Mouse (Mus musculus) hindbrain, embryonic 13.5 days (tissue): ENCODE measurements around the gene Tctex1d4. TPM values are rescaled to one million over a fixed set of nuclear protein-coding genes. Genes with fewer than 3 reads are reported as not detected.
A peak's percentile ranks its signal among the peaks of the same experiment; 100 is the strongest.

Source experiments
- ATAC-seq: fragments of 200-750 bp; cut with Nextera tagmentation; 2 replicates; pipeline ENCODE4 v1.8.0; 2017; ENCODE audit warnings: moderate TSS enrichment; ENCODE audit not compliant: low FRiP score
- H3K27ac ChIP-seq: fragments of 300-500 bp; sonication (generic); 2 replicates; pipeline ENCODE4 v1.5.1; 2015; ENCODE audit warnings: inconsistent platforms, mild to moderate bottlenecking, moderate library complexity
- H3K27me3 ChIP-seq: fragments of 300-500 bp; sonication (generic); 2 replicates; pipeline ENCODE4 v1.6.1; 2015; ENCODE audit warnings: mild to moderate bottlenecking, inconsistent platforms
- H3K36me3 ChIP-seq: fragments of 300-500 bp; sonication (generic); 2 replicates; pipeline ENCODE4 v1.6.1; 2015; ENCODE audit warnings: mild to moderate bottlenecking, inconsistent platforms
- H3K4me1 ChIP-seq: fragments of 300-500 bp; sonication (generic); replicated peaks from 2 replicates; pipeline ENCODE4 v1.6.1; 2015; ENCODE audit warnings: inconsistent platforms
- H3K4me2 ChIP-seq: fragments of 300-500 bp; sonication (generic); 2 replicates; pipeline ENCODE4 v1.6.1; 2015; ENCODE audit warnings: inconsistent platforms, mild to moderate bottlenecking, moderate library complexity
- H3K4me3 ChIP-seq: fragments of 300-500 bp; sonication (generic); 2 replicates; pipeline ENCODE4 v1.5.1; 2015; ENCODE audit warnings: mild to moderate bottlenecking, inconsistent platforms
- H3K9ac ChIP-seq: fragments of 300-500 bp; sonication (generic); 2 replicates; pipeline ENCODE4 v1.6.1; 2015; ENCODE audit warnings: mild to moderate bottlenecking, inconsistent platforms
- H3K9me3 ChIP-seq: fragments of 300-500 bp; sonication (generic); 2 replicates; pipeline ENCODE4 v1.6.1; 2016; ENCODE audit warnings: inconsistent platforms
- WGBS: fragments of 180-500 bp; shearing (Covaris S2); methylation state at CpG from one replicate; pipeline ENCODE4 v1.1.7; 2015; 5-methylcytosine and 5-hydroxymethylcytosine counted together
- polyA plus RNA-seq: library from polyadenylated mRNA; unstranded; fragments of >200 nt; fragmentation: Nextera tagmentation; extraction: Ambion mirVana; gene quantifications from 2 replicates; pipeline ENCODE4 v1.2.1, GENCODE M21; 2015

Tctex1d4 gene
- polyA plus RNA-seq, 1 experiment from 2014 or later, result 0.86 TPM

DNA sequence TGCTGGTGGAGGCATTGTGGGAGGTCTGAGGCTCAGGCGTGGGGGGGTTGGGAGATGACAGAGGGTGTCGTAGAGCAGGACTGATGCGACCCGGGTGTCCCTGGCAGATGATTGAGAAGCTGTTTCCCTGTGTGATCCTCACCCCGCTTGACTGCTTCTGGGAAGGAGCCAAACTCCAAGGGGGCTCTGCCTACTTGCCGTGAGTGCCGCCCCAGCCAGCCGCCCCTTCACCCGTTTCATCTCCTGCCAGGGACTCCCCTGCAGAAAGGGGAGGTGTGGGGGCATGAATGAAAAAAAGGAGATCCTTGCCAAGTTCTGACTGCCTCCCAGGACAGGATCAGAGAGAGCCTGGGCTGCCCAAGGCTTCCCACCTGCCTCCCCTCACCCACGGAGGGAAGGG is 21.5 kb upstream of the Tctex1d4 start:
- H3K9ac ChIP-seq, result peak overlapping the region; percentile 24; the same call in 1 of the 2 replicates
- H3K9me3 ChIP-seq, result no peaks in the 10 kb centered on the region
- H3K4me3 ChIP-seq, result no peak overlapping the region
- WGBS, result 51% methylated on average over 10 of the region's 10 CpGs
- H3K4me1 ChIP-seq, result peaks cover 15% of the 10 kb centered on the region
- peaks cover 37% of the 10 kb centered on the region for H3K36me3 ChIP-seq
- ATAC-seq, result no peak
- no peak overlapping the region for H3K4me2 ChIP-seq
- H3K27me3 ChIP-seq, result no peaks in the 10 kb centered on the region
- H3K27ac ChIP-seq, result no peak overlapping the region

DNA sequence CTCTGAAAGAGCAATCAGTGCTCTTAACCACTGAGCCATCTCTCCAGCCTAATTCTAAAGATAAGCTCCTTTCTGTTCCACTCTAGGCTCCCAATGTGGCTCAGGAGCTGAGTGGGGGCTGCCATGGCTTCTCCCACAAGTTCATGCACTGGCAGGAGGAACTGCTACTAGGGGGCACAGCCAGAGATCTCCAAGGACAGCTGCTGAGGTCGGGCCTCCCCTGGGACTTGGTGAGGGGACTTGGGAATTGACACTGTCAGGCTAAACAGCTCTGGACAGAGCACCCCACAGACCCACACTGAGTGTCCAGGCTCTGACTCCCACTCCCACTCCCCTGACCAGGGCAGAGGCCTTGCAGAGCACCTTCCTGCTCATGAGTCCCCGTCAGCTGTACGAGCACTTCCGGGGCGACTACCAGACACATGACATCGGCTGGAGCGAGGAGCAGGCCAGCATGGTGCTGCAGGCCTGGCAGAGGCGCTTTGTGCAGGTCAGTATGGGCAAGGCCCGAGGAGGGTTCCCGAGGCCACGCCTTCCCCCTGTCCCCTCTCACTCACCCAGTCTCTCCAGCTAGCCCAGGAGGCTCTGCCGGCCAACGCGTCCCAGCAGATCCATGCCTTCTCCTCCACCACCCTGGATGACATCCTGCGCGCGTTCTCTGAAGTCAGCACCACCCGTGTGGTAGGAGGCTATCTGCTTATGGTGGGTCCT is 18.6 kb upstream of the Tctex1d4 start:
- Histone ChIP-seq H3K27ac (no peak overlapping the region), H3K27me3 (no peaks in the 10 kb centered on the region), H3K4me1 (peaks cover 11% of the 10 kb centered on the region), H3K36me3 (peaks cover 57% of the 10 kb centered on the region), H3K4me3 (no peak overlapping the region), H3K4me2 (no peak overlapping the region), H3K9me3 (no peaks in the 10 kb centered on the region), H3K9ac (0 out of 2 replicates have a peak overlapping the region, but pooled peaks have one; percentile 24)
- no peak for ATAC-seq
- WGBS, result 88% methylated on average over 18 of the region's 18 CpGs

DNA sequence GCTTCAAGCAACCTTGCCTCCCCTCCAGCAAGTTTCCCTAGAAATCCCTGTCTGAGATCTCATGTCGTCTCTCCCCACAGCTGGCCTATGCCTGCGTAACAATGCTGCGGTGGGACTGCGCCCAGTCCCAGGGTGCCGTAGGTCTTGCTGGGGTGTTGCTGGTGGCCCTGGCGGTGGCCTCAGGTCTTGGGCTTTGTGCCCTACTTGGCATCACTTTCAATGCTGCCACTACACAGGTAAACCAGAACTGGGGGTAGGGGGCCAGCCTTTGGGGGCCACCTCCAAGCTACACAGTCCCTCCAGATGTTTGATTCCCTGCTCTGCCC is 18.1 kb upstream of the Tctex1d4 start:
- 90% methylated on average over 6 of the region's 6 CpGs for WGBS
- Histone ChIP-seq H3K27ac (no peak overlapping the region), H3K4me2 (no peak overlapping the region), H3K36me3 (peaks cover 60% of the 10 kb centered on the region), H3K27me3 (no peaks in the 10 kb centered on the region), H3K9ac (no peak overlapping the region), H3K9me3 (no peaks in the 10 kb centered on the region), H3K4me3 (no peak overlapping the region), H3K4me1 (peaks cover 11% of the 10 kb centered on the region)
- ATAC-seq, result no peak

DNA sequence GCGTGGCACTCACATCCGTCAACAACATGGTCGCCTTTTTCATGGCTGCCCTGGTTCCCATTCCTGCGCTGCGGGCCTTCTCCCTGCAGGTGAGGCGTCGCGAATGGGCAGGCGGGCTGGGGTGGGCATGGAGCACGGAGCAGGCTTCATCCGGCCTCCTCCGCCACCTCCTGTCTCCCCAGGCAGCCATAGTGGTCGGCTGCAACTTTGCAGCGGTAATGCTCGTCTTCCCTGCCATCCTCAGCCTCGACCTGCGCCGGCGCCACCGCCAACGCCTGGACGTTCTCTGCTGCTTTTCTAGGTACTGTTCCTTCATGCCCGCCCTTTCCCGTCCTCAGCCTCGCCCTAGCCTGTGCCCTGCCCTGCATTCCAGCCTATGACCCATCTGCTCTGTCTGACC is 17.3 kb upstream of the Tctex1d4 start:
- ATAC-seq, result no peak
- no peak overlapping the region for H3K4me2 ChIP-seq
- H3K4me3 ChIP-seq, result no peak overlapping the region
- 95% methylated on average over 25 of the region's 25 CpGs for WGBS
- H3K36me3 ChIP-seq, result peaks cover 68% of the 10 kb centered on the region
- peaks cover 11% of the 10 kb centered on the region for H3K4me1 ChIP-seq
- no peak overlapping the region for H3K9ac ChIP-seq
- H3K9me3 ChIP-seq, result no peaks in the 10 kb centered on the region
- no peaks in the 10 kb centered on the region for H3K27me3 ChIP-seq
- H3K27ac ChIP-seq, result no peak overlapping the region

DNA sequence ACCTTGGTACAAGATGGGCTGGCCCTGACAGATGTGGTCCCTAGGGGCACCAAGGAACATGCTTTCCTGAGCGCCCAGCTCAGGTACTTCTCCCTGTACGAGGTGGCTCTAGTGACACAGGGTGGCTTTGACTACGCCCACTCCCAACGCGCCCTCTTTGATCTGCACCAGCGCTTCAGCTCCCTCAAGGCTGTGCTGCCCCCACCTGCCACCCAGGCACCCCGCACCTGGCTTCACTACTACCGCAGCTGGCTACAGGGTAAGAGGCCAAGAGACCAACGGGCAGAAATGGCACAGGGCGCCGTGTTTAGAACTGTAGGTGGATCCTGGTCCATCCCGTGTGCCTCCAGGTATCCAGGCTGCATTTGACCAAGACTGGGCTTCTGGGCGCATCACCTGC is 16.3 kb upstream of the Tctex1d4 start:
- Histone ChIP-seq H3K9me3 (no peaks in the 10 kb centered on the region), H3K36me3 (peaks cover 67% of the 10 kb centered on the region), H3K4me1 (peaks cover 7% of the 10 kb centered on the region), H3K4me3 (no peak overlapping the region), H3K9ac (no peak overlapping the region), H3K27me3 (no peaks in the 10 kb centered on the region), H3K27ac (no peak overlapping the region), H3K4me2 (no peak overlapping the region)
- no peak for ATAC-seq
- WGBS, result 92% methylated on average over 13 of the region's 13 CpGs

DNA sequence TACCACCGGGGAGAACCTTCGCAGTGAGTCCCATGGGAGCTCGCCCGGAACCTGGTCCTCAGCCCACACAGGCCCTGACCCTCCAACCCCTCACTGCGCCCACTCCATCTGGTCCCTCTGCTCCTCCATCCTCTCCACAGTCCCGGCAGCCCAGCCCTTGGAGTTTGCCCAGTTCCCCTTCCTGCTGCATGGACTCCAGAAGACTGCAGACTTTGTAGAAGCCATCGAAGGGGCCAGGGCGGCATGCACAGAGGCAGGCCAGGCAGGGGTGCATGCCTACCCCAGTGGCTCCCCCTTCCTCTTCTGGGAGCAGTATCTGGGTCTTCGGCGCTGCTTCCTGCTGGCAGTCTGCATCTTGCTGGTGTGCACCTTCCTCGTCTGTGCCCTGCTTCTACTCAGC is 15.6 kb upstream of the Tctex1d4 start:
- H3K4me1 ChIP-seq, result no peaks in the 10 kb centered on the region
- H3K4me2 ChIP-seq, result no peak overlapping the region
- peaks cover 67% of the 10 kb centered on the region for H3K36me3 ChIP-seq
- no peak for ATAC-seq
- no peak overlapping the region for H3K4me3 ChIP-seq
- no peaks in the 10 kb centered on the region for H3K27me3 ChIP-seq
- H3K9me3 ChIP-seq, result no peaks in the 10 kb centered on the region
- H3K27ac ChIP-seq, result no peak overlapping the region
- WGBS, result 96% methylated on average over 11 of the region's 11 CpGs
- no peak overlapping the region for H3K9ac ChIP-seq

DNA sequence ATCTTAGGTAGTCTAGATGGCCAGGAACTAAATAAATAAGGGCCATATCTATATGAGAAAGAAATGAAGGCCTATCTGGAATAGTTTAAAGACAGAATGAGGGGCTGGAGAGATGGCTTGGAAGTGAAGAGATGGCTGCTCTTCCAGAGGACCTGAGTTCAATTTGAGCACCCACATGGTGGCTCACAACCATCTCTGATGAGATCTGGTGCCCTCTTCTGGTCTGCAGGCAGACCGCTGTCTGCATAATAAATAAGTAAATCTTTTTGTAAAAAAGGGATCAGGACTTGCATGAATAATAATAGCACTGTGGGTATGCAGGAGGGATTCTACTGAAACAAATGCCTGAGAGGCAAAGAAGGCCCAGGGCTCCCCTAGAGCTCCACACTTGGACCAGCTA is 13.4 kb upstream of the Tctex1d4 start:
- peaks cover 63% of the 10 kb centered on the region for H3K36me3 ChIP-seq
- H3K4me2 ChIP-seq, result no peak overlapping the region
- no peaks in the 10 kb centered on the region for H3K9me3 ChIP-seq
- no peak for ATAC-seq
- no peak overlapping the region for H3K9ac ChIP-seq
- no peaks in the 10 kb centered on the region for H3K27me3 ChIP-seq
- no peak overlapping the region for H3K4me3 ChIP-seq
- H3K27ac ChIP-seq, result no peak overlapping the region
- 86% methylated on average over 1 of the region's 1 CpGs for WGBS
- H3K4me1 ChIP-seq, result no peaks in the 10 kb centered on the region

DNA sequence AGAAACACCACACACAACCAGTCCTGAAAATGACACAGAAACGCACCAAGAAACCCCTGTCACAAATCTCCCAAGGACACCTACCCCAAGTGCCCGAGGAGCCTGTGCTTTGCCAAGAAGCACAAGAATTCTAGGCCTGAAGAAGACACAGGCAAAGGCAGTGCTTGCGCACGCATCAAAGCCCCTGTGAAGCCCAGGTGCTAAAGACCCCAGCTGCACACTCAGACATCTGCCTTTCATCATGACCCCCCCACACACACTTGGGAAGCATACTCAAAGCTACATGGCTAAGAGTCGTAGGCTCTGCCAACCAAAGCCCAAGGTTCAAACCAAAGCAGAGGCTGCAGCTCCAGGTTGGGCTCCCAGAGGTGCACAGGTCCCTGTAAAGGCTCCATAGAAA is 11.0 kb upstream of the Tctex1d4 start:
- Histone ChIP-seq H3K36me3 (peaks cover 39% of the 10 kb centered on the region), H3K9ac (no peak overlapping the region), H3K4me3 (no peak overlapping the region), H3K27me3 (no peaks in the 10 kb centered on the region), H3K4me2 (no peak overlapping the region), H3K4me1 (peaks cover 6% of the 10 kb centered on the region), H3K9me3 (no peaks in the 10 kb centered on the region), H3K27ac (no peak overlapping the region)
- WGBS, result 93% methylated on average over 5 of the region's 5 CpGs
- ATAC-seq, result no peak

DNA sequence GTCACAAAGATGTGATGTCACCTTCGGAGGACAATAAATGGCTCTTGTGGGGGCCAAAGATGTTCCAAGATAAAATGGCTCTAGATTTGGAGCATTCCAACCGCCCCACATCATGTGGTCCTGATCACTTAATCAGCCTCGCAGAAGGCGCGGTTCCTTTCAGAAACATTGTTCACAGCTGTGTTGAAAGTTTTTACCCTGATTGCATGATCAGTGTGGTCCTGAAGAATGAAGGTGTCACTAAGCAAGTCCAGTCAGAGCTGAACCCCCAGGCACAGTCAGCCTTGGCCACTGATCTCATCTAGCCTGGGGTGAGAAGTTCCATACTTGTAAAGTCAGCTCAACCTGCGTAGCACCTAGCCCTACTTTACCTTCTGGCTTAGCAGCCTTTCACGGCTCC is 8.7 kb upstream of the Tctex1d4 start:
- H3K27ac ChIP-seq, result no peak overlapping the region
- no peak overlapping the region for H3K4me3 ChIP-seq
- ATAC-seq, result no peak
- WGBS, result 95% methylated on average over 7 of the region's 7 CpGs
- no peaks in the 10 kb centered on the region for H3K27me3 ChIP-seq
- H3K4me1 ChIP-seq, result peaks cover 13% of the 10 kb centered on the region
- H3K4me2 ChIP-seq, result no peak overlapping the region
- no peak overlapping the region for H3K9ac ChIP-seq
- H3K36me3 ChIP-seq, result peaks cover 19% of the 10 kb centered on the region
- H3K9me3 ChIP-seq, result no peaks in the 10 kb centered on the region

DNA sequence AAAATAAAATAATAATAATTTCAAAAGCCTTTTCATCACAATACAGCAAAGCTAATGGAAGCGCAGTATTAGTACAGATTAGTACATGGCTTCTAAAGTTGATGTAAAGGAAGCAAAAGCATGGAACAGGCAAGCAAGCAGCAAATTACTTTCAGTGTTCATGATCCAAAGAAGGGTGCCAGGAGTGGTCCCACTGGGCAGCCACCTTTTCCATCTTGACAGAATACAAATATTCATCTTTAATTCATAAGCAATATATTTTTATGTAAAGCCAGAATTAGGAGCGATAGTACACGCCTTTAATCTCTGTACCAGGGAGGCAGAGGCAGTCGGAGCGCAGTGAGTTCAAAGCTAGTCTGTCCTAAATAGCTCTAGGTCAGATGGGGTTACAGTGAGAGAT is 7.0 kb upstream of the Tctex1d4 start:
- WGBS, result 83% methylated on average over 5 of the region's 5 CpGs

DNA sequence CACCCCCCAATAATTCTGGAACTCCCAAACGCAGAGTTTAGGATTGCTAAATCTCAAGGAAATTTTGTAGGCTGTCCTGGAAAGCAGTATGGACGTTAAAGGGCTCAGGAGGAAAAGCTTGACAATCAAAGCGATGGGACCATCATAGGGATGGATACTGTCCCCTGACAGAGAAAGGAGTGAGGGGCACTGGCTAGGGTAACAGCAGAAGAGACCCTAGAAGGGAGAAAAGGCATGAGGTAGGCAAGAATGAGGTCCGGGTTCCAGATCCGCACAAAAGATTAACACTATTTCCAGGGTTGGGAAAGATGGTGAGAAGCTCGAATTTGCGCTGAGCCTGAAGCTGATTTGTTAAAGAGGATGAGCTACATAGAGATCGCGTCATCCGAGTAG is 6.5 kb upstream of the Tctex1d4 start:
- ATAC-seq, result peak; percentile 57; the same call in 1 of the 2 replicates
- peak overlapping the region; percentile 62 for H3K4me3 ChIP-seq
- no peaks in the 10 kb centered on the region for H3K9me3 ChIP-seq
- H3K36me3 ChIP-seq, result peaks cover under 1% of the 10 kb centered on the region; the same call in 1 of the 2 replicates
- H3K9ac ChIP-seq, result peak overlapping the region; percentile 77
- WGBS, result 6% methylated on average over 10 of the region's 10 CpGs
- H3K4me1 ChIP-seq, result peaks cover 20% of the 10 kb centered on the region
- H3K4me2 ChIP-seq, result peak overlapping the region; percentile 99
- peak overlapping the region; percentile 94 for H3K27ac ChIP-seq
- no peaks in the 10 kb centered on the region for H3K27me3 ChIP-seq

More for the DNA sequence above, 7.0 kb upstream of the Tctex1d4 start:
- Histone ChIP-seq H3K9me3 (no peaks in the 10 kb centered on the region), H3K27me3 (no peaks in the 10 kb centered on the region), H3K4me2 (peak overlapping the region; percentile 99), H3K4me3 (peak overlapping the region; percentile 62), H3K36me3 (peaks cover 4% of the 10 kb centered on the region), H3K27ac (peak overlapping the region; percentile 94), H3K4me1 (peaks cover 16% of the 10 kb centered on the region), H3K9ac (peak overlapping the region; percentile 77)
- no peak for ATAC-seq

DNA sequence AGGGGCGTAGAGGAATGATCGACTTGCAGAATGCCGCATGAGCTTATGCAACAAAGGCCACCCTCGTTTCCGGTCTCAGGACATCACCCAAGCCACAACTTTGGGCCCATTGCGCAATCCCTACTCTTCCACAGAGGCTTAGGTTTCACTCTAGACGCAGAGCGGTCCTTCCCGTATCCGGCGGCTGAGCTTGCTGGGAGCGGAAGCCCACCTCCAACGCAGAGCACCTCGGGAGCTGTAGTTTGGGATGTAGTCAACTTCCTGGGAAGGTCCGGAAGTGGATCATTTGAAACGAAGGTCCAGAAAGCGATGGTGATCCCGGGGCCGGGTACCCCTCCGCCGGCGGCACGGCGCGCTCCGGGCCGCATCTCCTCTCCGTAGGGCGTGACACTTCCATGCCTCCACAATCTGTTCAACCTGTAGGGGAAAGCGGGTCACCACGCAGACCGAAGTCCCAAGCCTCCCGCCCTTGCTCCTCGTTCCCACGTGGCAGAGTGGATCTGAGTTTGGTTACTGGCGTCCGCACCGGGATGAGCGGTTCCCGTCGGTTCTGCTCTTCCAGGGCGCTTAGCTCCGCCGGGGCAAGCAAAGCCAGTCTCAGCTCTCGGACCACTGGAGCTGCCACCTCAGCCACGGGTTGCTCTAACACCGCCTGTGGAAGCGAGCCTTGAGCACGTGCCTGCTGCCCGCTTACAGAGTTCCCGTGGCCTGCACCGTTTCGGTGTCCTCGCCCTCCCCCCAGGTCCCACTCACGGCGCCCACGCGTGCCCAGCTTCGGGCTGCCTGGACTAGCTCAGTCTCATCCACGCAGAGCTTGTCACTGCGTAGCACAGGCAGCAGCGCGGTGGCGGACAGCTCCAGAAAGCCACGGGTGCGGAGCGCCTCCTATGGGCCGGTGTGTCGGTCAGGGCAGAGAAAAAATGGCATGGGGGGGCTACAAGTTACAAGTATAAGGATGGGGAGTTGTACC is 5.9 kb upstream of the Tctex1d4 start:
- Histone ChIP-seq H3K4me3 (peak overlapping the region; percentile 62), H3K9me3 (no peaks in the 10 kb centered on the region), H3K36me3 (no peaks in the 10 kb centered on the region), H3K9ac (peak overlapping the region; percentile 77), H3K27ac (peak overlapping the region; percentile 94), H3K27me3 (no peaks in the 10 kb centered on the region), H3K4me2 (peak overlapping the region; percentile 99), H3K4me1 (peaks cover 27% of the 10 kb centered on the region)
- WGBS, result under 1% methylated on average over 69 of the region's 69 CpGs
- ATAC-seq, result peak; percentile 93
